Mouse (Mus musculus): Measurements from ENCODE around the gene Macf1. TPM values are rescaled to one million over a fixed set of nuclear protein-coding genes. Genes with fewer than 3 reads are reported as not detected.

Macf1 gene
- total and polyA plus RNA-seq, 3 experiments, result 71.4 to 223 (median 222) TPM

- Histone ChIP-seq H3K27me3 (ENCODE audit: control insufficient read depth, insufficient read depth, low read length) (no peaks in the 10 kb centered on the region), H3K27ac (no peak overlapping the region; the same call in 1 of the 2 replicates), H3K9ac (ENCODE audit: low read depth, low read length) (no peak overlapping the region), H3K36me3 (ENCODE audit: control insufficient read depth, insufficient read depth, low read length) (peaks cover 35% of the 10 kb centered on the region), H3K4me3 (no peak overlapping the region), H3K79me2 (replicated peaks; ENCODE audit: control insufficient read depth, insufficient read depth, low read length) (no peaks in the 10 kb centered on the region), H3K4me1 (ENCODE audit: control insufficient read depth, insufficient read depth, low read length) (peaks cover 3% of the 10 kb centered on the region)
- DNase-seq, result no peak
- no peak for TF ChIP-seq EP300 (IDR thresholded peaks at IDR 0.05; ENCODE audit: insufficient read depth, low read depth, low read length)
- no peak for TF ChIP-seq CTCF (IDR thresholded peaks at IDR 0.05)
- TF ChIP-seq POLR2A (IDR thresholded peaks at IDR 0.05; ENCODE audit: insufficient read depth, low read depth, low read length), result no peak
- intact Hi-C loops (cut with DNase I), result no loop called here
- WGBS, result 68% methylated on average over 8 of the region's 8 CpGs
Measured at GRCm38 (mm10) chr4:123478655-123479433, 205.3 kb downstream of the Macf1 start.

- Histone ChIP-seq H3K36me3 (ENCODE audit: control insufficient read depth, insufficient read depth, low read length) (peaks cover 38% of the 10 kb centered on the region), H3K9ac (ENCODE audit: low read depth, low read length) (no peak overlapping the region), H3K79me2 (replicated peaks; ENCODE audit: control insufficient read depth, insufficient read depth, low read length) (no peaks in the 10 kb centered on the region), H3K27ac (peak overlapping the region; percentile 58), H3K27me3 (ENCODE audit: control insufficient read depth, insufficient read depth, low read length) (no peaks in the 10 kb centered on the region), H3K4me1 (ENCODE audit: control insufficient read depth, insufficient read depth, low read length) (peaks cover 9% of the 10 kb centered on the region), H3K4me3 (no peak overlapping the region)
- peak in 1 of 2 experiments; percentile 19 for DNase-seq
- TF ChIP-seq EP300 (IDR thresholded peaks at IDR 0.05; ENCODE audit: insufficient read depth, low read depth, low read length), result 0 out of 2 replicates have a peak, but pooled peaks have one; percentile 33
- peak; percentile 56; the same call in 1 of the 2 replicates for TF ChIP-seq POLR2A (IDR thresholded peaks at IDR 0.05; ENCODE audit: insufficient read depth, low read depth, low read length)
- no peak for TF ChIP-seq CTCF (IDR thresholded peaks at IDR 0.05)
- WGBS, result 14% methylated on average over 1 of the region's 1 CpGs
- intact Hi-C loops (cut with DNase I), result loop anchor here (5.0 kb wide), 1 partner anchor 37 kb away; no protein-coding TSS in a partner anchor
Measured at GRCm38 (mm10) chr4:123465799-123466198, 218.4 kb downstream of the Macf1 start.

- Histone ChIP-seq H3K4me3 (no peak overlapping the region), H3K4me1 (ENCODE audit: control insufficient read depth, insufficient read depth, low read length) (peaks cover 6% of the 10 kb centered on the region), H3K27ac (peak overlapping the region; percentile 29), H3K36me3 (ENCODE audit: control insufficient read depth, insufficient read depth, low read length) (peaks cover 32% of the 10 kb centered on the region), H3K27me3 (ENCODE audit: control insufficient read depth, insufficient read depth, low read length) (no peaks in the 10 kb centered on the region), H3K9ac (ENCODE audit: low read depth, low read length) (no peak overlapping the region), H3K79me2 (replicated peaks; ENCODE audit: control insufficient read depth, insufficient read depth, low read length) (no peaks in the 10 kb centered on the region)
- TF ChIP-seq POLR2A (IDR thresholded peaks at IDR 0.05; ENCODE audit: insufficient read depth, low read depth, low read length), result no peak
- peak; percentile 65 for TF ChIP-seq CTCF (IDR thresholded peaks at IDR 0.05)
- no peak for TF ChIP-seq EP300 (IDR thresholded peaks at IDR 0.05; ENCODE audit: insufficient read depth, low read depth, low read length)
- 57% methylated on average over 8 of the region's 8 CpGs for WGBS
- intact Hi-C loops (cut with DNase I), result no loop called here
- peak in 1 of 2 experiments; percentile 16 for DNase-seq
Measured at GRCm38 (mm10) chr4:123460595-123461272, 223.4 kb downstream of the Macf1 start.

- H3K79me2 ChIP-seq (replicated peaks; ENCODE audit: control insufficient read depth, insufficient read depth, low read length), result no peaks in the 10 kb centered on the region
- TF ChIP-seq CTCF (IDR thresholded peaks at IDR 0.05), result no peak
- TF ChIP-seq EP300 (IDR thresholded peaks at IDR 0.05; ENCODE audit: insufficient read depth, low read depth, low read length), result no peak
- TF ChIP-seq POLR2A (IDR thresholded peaks at IDR 0.05; ENCODE audit: insufficient read depth, low read depth, low read length), result no peak
- no peak overlapping the region for H3K9ac ChIP-seq (ENCODE audit: low read depth, low read length)
- intact Hi-C loops (cut with DNase I), result loop anchor here (5.0 kb wide), 1 partner anchor 48 kb away; no protein-coding TSS in a partner anchor
- 0 out of 2 replicates have a peak, but pooled peaks cover 2% of the 10 kb centered on the region for H3K4me1 ChIP-seq (ENCODE audit: control insufficient read depth, insufficient read depth, low read length)
- peaks cover 34% of the 10 kb centered on the region for H3K36me3 ChIP-seq (ENCODE audit: control insufficient read depth, insufficient read depth, low read length)
- no peak overlapping the region for H3K4me3 ChIP-seq
- no peaks in the 10 kb centered on the region for H3K27me3 ChIP-seq (ENCODE audit: control insufficient read depth, insufficient read depth, low read length)
- H3K27ac ChIP-seq, result peak overlapping the region; percentile 54
- 43% methylated on average over 7 of the region's 7 CpGs for WGBS
- DNase-seq, result peak in 1 of 2 experiments; percentile 40
Measured at GRCm38 (mm10) chr4:123454871-123455640, 229.1 kb downstream of the Macf1 start.

- intact Hi-C loops (cut with DNase I), result loop anchor here (5.0 kb wide), 1 partner anchor 46 kb away; no protein-coding TSS in a partner anchor
- H3K4me1 ChIP-seq (ENCODE audit: control insufficient read depth, insufficient read depth, low read length), result 0 out of 2 replicates have a peak, but pooled peaks cover 2% of the 10 kb centered on the region
- 62% methylated on average over 1 of the region's 1 CpGs for WGBS
- TF ChIP-seq POLR2A (IDR thresholded peaks at IDR 0.05; ENCODE audit: insufficient read depth, low read depth, low read length), result no peak
- TF ChIP-seq EP300 (IDR thresholded peaks at IDR 0.05; ENCODE audit: insufficient read depth, low read depth, low read length), result no peak
- peaks cover 41% of the 10 kb centered on the region for H3K36me3 ChIP-seq (ENCODE audit: control insufficient read depth, insufficient read depth, low read length)
- DNase-seq, result no peak
- no peaks in the 10 kb centered on the region for H3K79me2 ChIP-seq (replicated peaks; ENCODE audit: control insufficient read depth, insufficient read depth, low read length)
- H3K9ac ChIP-seq (ENCODE audit: low read depth, low read length), result no peak overlapping the region
- no peak overlapping the region for H3K4me3 ChIP-seq
- H3K27me3 ChIP-seq (ENCODE audit: control insufficient read depth, insufficient read depth, low read length), result no peaks in the 10 kb centered on the region
- H3K27ac ChIP-seq, result no peak overlapping the region
Measured at GRCm38 (mm10) chr4:123453729-123454128, 230.4 kb downstream of the Macf1 start.
